Mouse (Mus musculus): ENCODE results near the gene Syt12. TPM values are rescaled to one million over a fixed set of nuclear protein-coding genes. Genes with fewer than 3 reads are reported as not detected.

Gene Syt12
- polyA plus RNA-seq, 1 experiment: 0.85 TPM

GRCm38 (mm10) chr19:4511116-4511841 is 34.0 kb upstream of the Syt12 start:
- TF ChIP-seq POLR2A (IDR thresholded peaks at IDR 0.05; ENCODE audit: low read depth, low read length): no peak
- no peak for TF ChIP-seq CTCF (IDR thresholded peaks at IDR 0.05; ENCODE audit: extremely low read depth, insufficient read depth, insufficient read length, insufficient replicate concordance)
- Histone ChIP-seq H3K36me3 (ENCODE audit: control insufficient read depth, insufficient read depth, low read length) (no peaks in the 10 kb centered on the region), H3K4me1 (ENCODE audit: control insufficient read depth, insufficient read depth, insufficient read length) (peaks cover 2% of the 10 kb centered on the region; the same call in 1 of the 2 replicates), H3K27me3 (ENCODE audit: control insufficient read depth, insufficient read depth, low read length) (peaks cover 10% of the 10 kb centered on the region), H3K4me3 (ENCODE audit: extremely low read depth, insufficient read depth, insufficient read length) (peak overlapping the region; percentile 92; the same call in 1 of the 2 replicates), H3K27ac (ENCODE audit: insufficient read depth, low read length) (no peak overlapping the region)
- 16% methylated on average over 13 of the region's 13 CpGs for WGBS
- no peak for DNase-seq (ENCODE audit: low read depth in 1 of 2, low spot score in 2 of 2)

- TF ChIP-seq POLR2A (IDR thresholded peaks at IDR 0.05; ENCODE audit: low read depth, low read length) (peak; percentile 11; the same call in 1 of the 2 replicates), CTCF (IDR thresholded peaks at IDR 0.05; ENCODE audit: extremely low read depth, insufficient read depth, insufficient read length, insufficient replicate concordance) (no peak)
- Histone ChIP-seq H3K4me3 (ENCODE audit: extremely low read depth, insufficient read depth, insufficient read length) (peak within 1 kb of the TSS; percentile 92), H3K27ac (ENCODE audit: insufficient read depth, low read length) (no peak within 1 kb of the TSS), H3K27me3 (ENCODE audit: control insufficient read depth, insufficient read depth, low read length) (peaks cover 10% of the 10 kb centered on the region), H3K4me1 (ENCODE audit: control insufficient read depth, insufficient read depth, insufficient read length) (peaks cover 2% of the 10 kb centered on the region; the same call in 1 of the 2 replicates), H3K36me3 (ENCODE audit: control insufficient read depth, insufficient read depth, low read length) (no peaks in the 10 kb centered on the region)
- peak; percentile 95 to 99 for DNase-seq (ENCODE audit: low read depth in 1 of 2, low spot score in 2 of 2)
- WGBS: 1% methylated on average over 82 of the region's 82 CpGs
These were observed 33.0 kb upstream of the Syt12 start, which contains the start of gene Pcx for GRCm38 (mm10) chr19:4509986-4510963. TSS of gene Pcx (plus strand) at chr19:4510472.

GRCm38 (mm10) chr19:4507746-4508145 is 30.5 kb upstream of the Syt12 start:
- peaks cover 10% of the 10 kb centered on the region for H3K27me3 ChIP-seq (ENCODE audit: control insufficient read depth, insufficient read depth, low read length)
- TF ChIP-seq CTCF (IDR thresholded peaks at IDR 0.05; ENCODE audit: extremely low read depth, insufficient read depth, insufficient read length, insufficient replicate concordance) (no peak), POLR2A (IDR thresholded peaks at IDR 0.05; ENCODE audit: low read depth, low read length) (no peak)
- no peaks in the 10 kb centered on the region for H3K36me3 ChIP-seq (ENCODE audit: control insufficient read depth, insufficient read depth, low read length)
- WGBS: 50% methylated on average over 3 of the region's 3 CpGs
- DNase-seq (ENCODE audit: low read depth in 1 of 2, low spot score in 2 of 2): no peak
- no peak overlapping the region for H3K4me3 ChIP-seq (ENCODE audit: extremely low read depth, insufficient read depth, insufficient read length)
- peaks cover 2% of the 10 kb centered on the region; the same call in 1 of the 2 replicates for H3K4me1 ChIP-seq (ENCODE audit: control insufficient read depth, insufficient read depth, insufficient read length)
- H3K27ac ChIP-seq (ENCODE audit: insufficient read depth, low read length): no peak overlapping the region

- Histone ChIP-seq H3K4me3 (ENCODE audit: extremely low read depth, insufficient read depth, insufficient read length) (no peak overlapping the region), H3K36me3 (ENCODE audit: control insufficient read depth, insufficient read depth, low read length) (no peaks in the 10 kb centered on the region), H3K4me1 (ENCODE audit: control insufficient read depth, insufficient read depth, insufficient read length) (peaks cover 2% of the 10 kb centered on the region; the same call in 1 of the 2 replicates), H3K27me3 (ENCODE audit: control insufficient read depth, insufficient read depth, low read length) (no peaks in the 10 kb centered on the region), H3K27ac (ENCODE audit: insufficient read depth, low read length) (no peak overlapping the region)
- DNase-seq (ENCODE audit: low read depth in 1 of 2, low spot score in 2 of 2): no peak
- TF ChIP-seq CTCF (IDR thresholded peaks at IDR 0.05; ENCODE audit: extremely low read depth, insufficient read depth, insufficient read length, insufficient replicate concordance) (no peak), POLR2A (IDR thresholded peaks at IDR 0.05; ENCODE audit: low read depth, low read length) (no peak)
- 98% methylated on average over 1 of the region's 1 CpGs for WGBS
These were observed 27.6 kb upstream of the Syt12 start for GRCm38 (mm10) chr19:4504830-4505229.

- H3K4me3 ChIP-seq (ENCODE audit: extremely low read depth, insufficient read depth, insufficient read length): no peak overlapping the region
- 73% methylated on average over 2 of the region's 2 CpGs for WGBS
- TF ChIP-seq CTCF (IDR thresholded peaks at IDR 0.05; ENCODE audit: extremely low read depth, insufficient read depth, insufficient read length, insufficient replicate concordance) (no peak), POLR2A (IDR thresholded peaks at IDR 0.05; ENCODE audit: low read depth, low read length) (no peak)
- no peaks in the 10 kb centered on the region for H3K27me3 ChIP-seq (ENCODE audit: control insufficient read depth, insufficient read depth, low read length)
- no peak overlapping the region for H3K27ac ChIP-seq (ENCODE audit: insufficient read depth, low read length)
- no peaks in the 10 kb centered on the region for H3K4me1 ChIP-seq (ENCODE audit: control insufficient read depth, insufficient read depth, insufficient read length)
- no peaks in the 10 kb centered on the region for H3K36me3 ChIP-seq (ENCODE audit: control insufficient read depth, insufficient read depth, low read length)
- no peak for DNase-seq (ENCODE audit: low read depth in 1 of 2, low spot score in 2 of 2)
These were observed 25.5 kb upstream of the Syt12 start for GRCm38 (mm10) chr19:4502701-4503100.

- 77% methylated on average over 16 of the region's 16 CpGs for WGBS
- Histone ChIP-seq H3K27ac (ENCODE audit: insufficient read depth, low read length) (no peak within 1 kb of the TSS), H3K36me3 (ENCODE audit: control insufficient read depth, insufficient read depth, low read length) (no peaks in the 10 kb centered on the region), H3K27me3 (ENCODE audit: control insufficient read depth, insufficient read depth, low read length) (no peaks in the 10 kb centered on the region), H3K4me3 (ENCODE audit: extremely low read depth, insufficient read depth, insufficient read length) (no peak within 1 kb of the TSS), H3K4me1 (ENCODE audit: control insufficient read depth, insufficient read depth, insufficient read length) (no peaks in the 10 kb centered on the region)
- no peak for TF ChIP-seq POLR2A (IDR thresholded peaks at IDR 0.05; ENCODE audit: low read depth, low read length)
- TF ChIP-seq CTCF (IDR thresholded peaks at IDR 0.05; ENCODE audit: extremely low read depth, insufficient read depth, insufficient read length, insufficient replicate concordance): no peak
- no peak for DNase-seq (ENCODE audit: low read depth in 1 of 2, low spot score in 2 of 2)
These were observed 21.1 kb upstream of the Syt12 start, which contains the start of gene 2010003K11Rik for GRCm38 (mm10) chr19:4498062-4498933. TSS of gene 2010003K11Rik (minus strand) at chr19:4498583.

All from spleen, adult 2 months (tissue).